Mouse (Mus musculus) MEL (cell line): Measurements from ENCODE around the gene Acaa1a.
A peak's percentile ranks its signal among the peaks of the same experiment; 100 is the strongest.

ENCODE experiments used
- CTCF ChIP-seq, 3 experiments: IDR thresholded peaks in 2 of 3; conservative IDR thresholded peaks in 1 of 3; 2 replicates each; pipeline ENCODE4 v1.5.1; 2011 to 2012; ENCODE audit warnings: low read length in 3 of 3, low read depth in 2 of 3, mild to moderate bottlenecking in 2 of 3, improper control_type of control experiment in 1 of 3, inconsistent platforms in 1 of 3, mixed read lengths in 1 of 3, moderate library complexity in 1 of 3; ENCODE audit not compliant: control insufficient read depth in 1 of 3, insufficient read depth in 1 of 3, poor library complexity in 1 of 3, severe bottlenecking in 1 of 3
- E2F4 ChIP-seq: IDR thresholded peaks from 2 replicates; pipeline ENCODE4 v1.6.1; 2011; ENCODE audit warnings: low read depth, low read length, improper control_type of control experiment, borderline replicate concordance
- EP300 ChIP-seq, 2 experiments: IDR thresholded peaks; 2 replicates each; pipeline ENCODE4 v1.6.1; 2011; ENCODE audit warnings: improper control_type of control experiment in 2 of 2, low read length in 2 of 2, low read depth in 1 of 2, mild to moderate bottlenecking in 1 of 2
- GATA1 ChIP-seq: IDR thresholded peaks from 2 replicates; pipeline ENCODE4 v1.6.1; 2011; ENCODE audit warnings: low read depth, low read length, improper control_type of control experiment
- JUND ChIP-seq: IDR thresholded peaks from 2 replicates; pipeline ENCODE4 v1.6.1; 2011; ENCODE audit warnings: low read depth, mild to moderate bottlenecking, improper control_type of control experiment, low read length
- MAZ ChIP-seq: IDR thresholded peaks from 2 replicates; pipeline ENCODE4 v1.6.1; 2012; ENCODE audit warnings: low read depth, mild to moderate bottlenecking, inconsistent platforms, low read length, improper control_type of control experiment
- POLR2A ChIP-seq, 2 experiments: IDR thresholded peaks; 2 replicates each; pipeline ENCODE4 v1.6.1; 2011 to 2012; ENCODE audit warnings: low read length in 2 of 2, mild to moderate bottlenecking in 2 of 2, control low read depth in 1 of 2, improper control_type of control experiment in 1 of 2, low read depth in 1 of 2, moderate library complexity in 1 of 2; ENCODE audit not compliant: control insufficient read depth in 1 of 2, insufficient read depth in 1 of 2, poor library complexity in 1 of 2
- POLR2AphosphoS2 ChIP-seq: IDR thresholded peaks from 2 replicates; pipeline ENCODE4 v1.6.1; 2011; ENCODE audit warnings: low read length, improper control_type of control experiment
- POLR2AphosphoS5 ChIP-seq: IDR thresholded peaks from 2 replicates; pipeline ENCODE4 v1.6.1; 2012; ENCODE audit warnings: low read depth, borderline replicate concordance, mild to moderate bottlenecking, inconsistent platforms, low read length, moderate library complexity, mixed read lengths
- TBP ChIP-seq: IDR thresholded peaks from 2 replicates; pipeline ENCODE4 v1.8.0; 2011; ENCODE audit warnings: low read depth, low read length, improper control_type of control experiment
- ZNF384 ChIP-seq: IDR thresholded peaks from 2 replicates; pipeline ENCODE4 v1.6.1; 2012; ENCODE audit warnings: low read depth, mild to moderate bottlenecking, inconsistent platforms, low read length, improper control_type of control experiment

GRCm38 (mm10) chr9:119328488-119328887 lies 11.0 kb upstream of the Acaa1a start:
- peak; percentile 47; the same call in 1 of the 2 replicates for TF ChIP-seq MAZ
- TF ChIP-seq TBP, result no peak
- no peak for TF ChIP-seq POLR2AphosphoS5
- no peak for TF ChIP-seq POLR2A (IDR thresholded peaks at IDR 0.05; ENCODE audit: control insufficient read depth in 1 of 2, insufficient read depth in 1 of 2, low read depth in 1 of 2, low read length in 2 of 2, poor library complexity in 1 of 2)
- no peak for TF ChIP-seq E2F4
- TF ChIP-seq ZNF384, result 0 out of 2 replicates have a peak, but pooled peaks have one; percentile 11
- TF ChIP-seq GATA1, result peak; percentile 87
- no peak for TF ChIP-seq CTCF (IDR thresholded peaks at IDR 0.05 in 2 of 3, conservative IDR thresholded peaks at IDR 0.05 in 1 of 3; ENCODE audit: control insufficient read depth in 1 of 3, insufficient read depth in 1 of 3, low read depth in 2 of 3, low read length in 3 of 3, poor library complexity in 1 of 3, severe bottlenecking in 1 of 3)
- peak; percentile 84 to 86 for TF ChIP-seq EP300 (IDR thresholded peaks at IDR 0.05; ENCODE audit: low read depth in 1 of 2, low read length in 2 of 2)
- TF ChIP-seq JUND, result no peak
- TF ChIP-seq POLR2AphosphoS2, result no peak
